Mouse (Mus musculus) frontal cortex, adult 2 months (tissue): ENCODE data around the gene Zfp180. TPM values are rescaled to one million over a fixed set of nuclear protein-coding genes. Genes with fewer than 3 reads are reported as not detected.

Experiments
- polyA plus RNA-seq: library from polyadenylated mRNA; depleted of rRNA; stranded (reverse); fragments of >200 nt; gene quantifications from 2 replicates; pipeline ENCODE4 v1.2.3, GENCODE M21; 2012; rRNA removed

The Zfp180 gene
- polyA plus RNA-seq, 1 experiment: 35.1 TPM

Other genes with a start within 250 kb of the Zfp180 start
- gene Vmn1r176, start 244.6 kb upstream of the Zfp180 start, polyA plus RNA-seq: not detected in 2 replicates
- not detected in 2 replicates for gene Vmn1r177, start 215.5 kb upstream of the Zfp180 start, polyA plus RNA-seq
- gene Vmn1r178, start 189.9 kb upstream of the Zfp180 start, polyA plus RNA-seq: not detected in 2 replicates
- not detected in 2 replicates for gene Vmn1r179, start 154.9 kb upstream of the Zfp180 start, polyA plus RNA-seq
- not detected in 2 replicates for gene Vmn1r180, start 131.3 kb upstream of the Zfp180 start, polyA plus RNA-seq
- not detected in 2 replicates for gene Vmn1r181, start 107.3 kb upstream of the Zfp180 start, polyA plus RNA-seq
- not detected in 2 replicates for gene V1rd19, start 80.2 kb upstream of the Zfp180 start, polyA plus RNA-seq
- not detected in 2 replicates for gene Vmn1r183, start 28.7 kb upstream of the Zfp180 start, polyA plus RNA-seq
- 8.2 and 9.4 TPM in 2 replicates for gene Zfp112, start 30.4 kb downstream of the Zfp180 start, polyA plus RNA-seq
- 17.5 and 18.6 TPM in 2 replicates for gene Zfp235, start 52.2 kb downstream of the Zfp180 start, polyA plus RNA-seq
- 1.8 and 1.9 TPM in 2 replicates for gene Zfp114, start 93.1 kb downstream of the Zfp180 start, polyA plus RNA-seq
- 3.9 and 4.4 TPM in 2 replicates for gene Zfp111, start 129.5 kb downstream of the Zfp180 start, polyA plus RNA-seq
- gene Zfp109, start 155.6 kb downstream of the Zfp180 start, polyA plus RNA-seq: 4.4 and 4.5 TPM in 2 replicates
- 4.7 and 5.7 TPM in 2 replicates for gene Zfp108, start 172.9 kb downstream of the Zfp180 start, polyA plus RNA-seq
- 8.7 and 9.0 TPM in 2 replicates for gene Zfp93, start 188.5 kb downstream of the Zfp180 start, polyA plus RNA-seq
- 27.5 and 28.7 TPM in 2 replicates for gene Zfp61, start 219.3 kb downstream of the Zfp180 start, polyA plus RNA-seq
- 20.3 and 21.0 TPM in 2 replicates for gene Zfp94, start 234.7 kb downstream of the Zfp180 start, polyA plus RNA-seq